Mouse (Mus musculus) cerebellum, adult 2 months (tissue): ENCODE data around the gene Glis3.

Experiments
- CTCF ChIP-seq: fragments of 200-500 bp; IDR thresholded peaks from 2 replicates; pipeline ENCODE4 v1.5.1; 2011; ENCODE audit warnings: low read depth, mild to moderate bottlenecking, control low read depth, low read length, moderate library complexity, borderline replicate concordance; ENCODE audit not compliant: insufficient read depth
- POLR2A ChIP-seq: fragments of 200-500 bp; IDR thresholded peaks from 2 replicates; pipeline ENCODE4 v1.6.1; 2011; ENCODE audit warnings: low read length, control low read depth, borderline replicate concordance; ENCODE audit not compliant: insufficient read depth

GRCm38 (mm10) chr19:28566554-28566953 lies 113.3 kb downstream of the Glis3 start:
- TF ChIP-seq CTCF (no peak), POLR2A (no peak)
